Mouse (Mus musculus) kidney, adult 2 months (tissue): ENCODE results near the gene Rfx1.

Experiments
- CTCF ChIP-seq: fragments of 200-500 bp; conservative IDR thresholded peaks from 2 replicates; pipeline ENCODE4 v1.5.1; 2011; ENCODE audit warnings: low read depth, mild to moderate bottlenecking, control low read depth, low read length, moderate library complexity, mixed read lengths; ENCODE audit not compliant: insufficient read depth, insufficient read length
- POLR2A ChIP-seq: fragments of 200-500 bp; IDR thresholded peaks from one replicate; pipeline ENCODE4 v1.6.1; 2011; ENCODE audit warnings: low read depth, low read length, control low read depth

DNA sequence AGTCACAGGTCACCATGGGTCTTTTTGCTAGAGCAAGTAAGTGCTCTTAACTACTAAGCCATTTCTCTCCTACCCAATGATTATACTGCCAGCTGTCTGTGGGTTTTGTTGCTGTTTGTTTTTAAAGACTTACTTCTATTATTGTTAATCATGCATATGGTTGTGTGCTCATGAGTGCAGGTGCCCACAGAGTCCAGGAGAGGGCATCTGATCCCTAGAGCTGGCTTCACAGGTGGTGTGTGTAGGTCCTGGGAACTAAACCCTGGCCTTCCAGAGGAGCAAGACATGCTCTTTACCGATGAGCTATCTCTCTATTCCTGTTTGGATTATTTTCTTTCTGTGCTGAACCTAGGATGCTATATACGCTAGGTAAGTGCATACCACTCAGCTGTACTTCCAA is 7.4 kb upstream of the Rfx1 start:
- no peak for TF ChIP-seq POLR2A
- TF ChIP-seq CTCF, result peak; percentile 26; the same call in 1 of the 2 replicates
